Mouse (Mus musculus) kidney, adult 2 months (tissue): ENCODE measurements around the gene Cd52.

Experiments
- CTCF ChIP-seq: fragments of 200-500 bp; conservative IDR thresholded peaks from 2 replicates; pipeline ENCODE4 v1.5.1; 2011; ENCODE audit warnings: low read depth, mild to moderate bottlenecking, control low read depth, low read length, moderate library complexity, mixed read lengths; ENCODE audit not compliant: insufficient read depth, insufficient read length
- POLR2A ChIP-seq: fragments of 200-500 bp; IDR thresholded peaks from one replicate; pipeline ENCODE4 v1.6.1; 2011; ENCODE audit warnings: low read depth, low read length, control low read depth

DNA sequence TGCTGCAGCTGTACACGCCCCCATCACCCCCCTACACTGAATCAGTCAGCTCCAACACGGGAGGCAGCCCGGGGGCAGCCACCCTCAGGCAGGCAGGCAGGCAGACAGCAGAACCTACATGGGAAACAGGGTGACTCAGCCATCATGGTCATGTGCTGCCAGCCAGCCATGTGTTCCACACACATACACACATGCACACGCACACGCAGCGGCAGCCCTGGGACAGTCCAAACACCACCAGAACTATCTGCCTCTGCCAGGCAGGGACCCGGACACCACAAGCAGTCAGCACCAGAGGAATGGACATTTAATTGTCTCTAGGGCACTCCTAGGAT, 32.2 kb upstream of the Cd52 start:
- no peak for TF ChIP-seq CTCF
- no peak for TF ChIP-seq POLR2A
